Mouse (Mus musculus): ENCODE results near the gene Golph3l.

DNA sequence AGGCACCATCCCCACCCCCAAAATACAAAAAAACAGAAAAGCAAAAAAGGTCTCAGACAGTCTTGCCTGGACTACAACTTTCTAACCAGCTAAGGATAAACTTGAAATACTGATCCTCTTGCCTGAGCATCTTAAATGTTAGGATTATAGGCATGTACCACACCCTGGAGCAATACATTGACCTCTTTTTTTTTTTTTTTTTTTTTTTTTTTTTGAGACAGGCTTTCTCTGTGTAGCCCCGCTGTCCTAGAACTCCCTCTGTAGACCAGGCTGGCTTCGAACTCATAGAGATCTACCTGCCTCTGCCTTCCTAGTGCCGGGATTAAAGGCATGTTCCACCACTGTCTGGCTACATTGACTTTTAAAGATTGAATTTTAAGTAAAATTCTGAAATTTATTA lies 28.0 kb upstream of the Golph3l start:
- no peak for TF ChIP-seq EP300 (optimal IDR thresholded peaks at IDR 0.05)
- TF ChIP-seq CTCF (IDR thresholded peaks at IDR 0.05; ENCODE audit: low read depth) = no peak

Measured in stomach, postnatal 0 days (tissue).